Mouse (Mus musculus): ENCODE measurements around the gene Gna13. TPM values are rescaled to one million over a fixed set of nuclear protein-coding genes. Genes with fewer than 3 reads are reported as not detected.

Gene Gna13
- total and polyA plus RNA-seq, 3 experiments, result 32.2 to 57.6 (median 39.3) TPM

- TF ChIP-seq MAX (IDR thresholded peaks at IDR 0.05; ENCODE audit: low read length) (no peak), CHD2 (IDR thresholded peaks at IDR 0.05; ENCODE audit: low read length) (no peak), ELF1 (IDR thresholded peaks at IDR 0.05; ENCODE audit: low read depth, low read length) (no peak), MAZ (IDR thresholded peaks at IDR 0.05; ENCODE audit: low read depth, low read length) (no peak), CTCF (conservative IDR thresholded peaks at IDR 0.05 in 1 of 2, IDR thresholded peaks at IDR 0.05 in 1 of 2; ENCODE audit: low read depth in 2 of 2, low read length in 2 of 2) (no peak), RAD21 (IDR thresholded peaks at IDR 0.05; ENCODE audit: low read depth, low read length) (no peak), PAX5 (IDR thresholded peaks at IDR 0.05; ENCODE audit: low read length) (no peak), USF2 (conservative IDR thresholded peaks at IDR 0.05; ENCODE audit: low read depth, low read length) (no peak), ETS1 (conservative IDR thresholded peaks at IDR 0.05; ENCODE audit: low read depth, low read length) (no peak), HCFC1 (IDR thresholded peaks at IDR 0.05; ENCODE audit: low read depth, low read length) (no peak), POLR2AphosphoS2 (IDR thresholded peaks at IDR 0.05; ENCODE audit: low read depth, low read length) (no peak), ZMIZ1 (IDR thresholded peaks at IDR 0.05; ENCODE audit: low read depth, low read length) (no peak), BHLHE40 (IDR thresholded peaks at IDR 0.05; ENCODE audit: low read depth, low read length) (no peak), RCOR1 (conservative IDR thresholded peaks at IDR 0.05; ENCODE audit: low read depth, low read length) (no peak), IRF4 (IDR thresholded peaks at IDR 0.05; ENCODE audit: low read depth, low read length) (no peak)
- Histone ChIP-seq H3K4me3 (replicated peaks in 1 of 3; ENCODE audit: low read depth in 2 of 3, low read length in 2 of 3, poor library complexity in 1 of 3) (no peak overlapping the region), H3K4me1 (ENCODE audit: control insufficient read depth in 1 of 2, insufficient read depth in 2 of 2) (peaks cover 2 to 52% of the 10 kb centered on the region in 2 experiments; a peak in 2 of 4 replicates), H3K9ac (ENCODE audit: insufficient read depth, low read depth) (no peak overlapping the region), H3K4me2 (ENCODE audit: insufficient read depth, low read depth, poor library complexity, severe bottlenecking) (no peak overlapping the region), H3K79me2 (replicated peaks; ENCODE audit: control insufficient read depth, extremely low read depth, insufficient read depth, poor library complexity, severe bottlenecking) (peaks cover 6% of the 10 kb centered on the region), H3K36me3 (replicated peaks in 1 of 2; ENCODE audit: control insufficient read depth in 1 of 2, insufficient read depth in 1 of 2, low read length in 1 of 2) (peaks cover 20 to 71% of the 10 kb centered on the region in 2 experiments), H3K9me3 (replicated peaks; ENCODE audit: low read length) (no peaks in the 10 kb centered on the region), H3K27me3 (replicated peaks) (no peaks in the 10 kb centered on the region), H3K27ac (ENCODE audit: insufficient read depth, low read depth) (no peak overlapping the region)
- no peak for DNase-seq (ENCODE audit: extremely low read depth)
- dilution Hi-C loops (cut with MboI; ENCODE audit: extremely low pct_ligation_motif_present, extremely low pct_unique_long_range_greater_than_20kb, low sequenced_read_pairs) (no loop called here), in situ Hi-C loops (cut with MboI; ENCODE audit: low pct_ligation_motif_present, low pct_unique_long_range_greater_than_20kb, low sequenced_read_pairs) (no loop called here)
Measured at GRCm38 (mm10) chr11:109391760-109392159, 29.1 kb downstream of the Gna13 start.

- Histone ChIP-seq H3K4me3 (replicated peaks in 1 of 3; ENCODE audit: low read depth in 2 of 3, low read length in 2 of 3, poor library complexity in 1 of 3) (no peak overlapping the region), H3K9ac (ENCODE audit: insufficient read depth, low read depth) (no peak overlapping the region), H3K27me3 (replicated peaks) (no peaks in the 10 kb centered on the region), H3K4me1 (ENCODE audit: control insufficient read depth in 1 of 2, insufficient read depth in 2 of 2) (peaks cover 11 to 52% of the 10 kb centered on the region in 2 experiments), H3K27ac (ENCODE audit: insufficient read depth, low read depth) (no peak overlapping the region), H3K79me2 (replicated peaks; ENCODE audit: control insufficient read depth, extremely low read depth, insufficient read depth, poor library complexity, severe bottlenecking) (peaks cover 4% of the 10 kb centered on the region; the same call in 1 of the 2 replicates), H3K4me2 (ENCODE audit: insufficient read depth, low read depth, poor library complexity, severe bottlenecking) (no peak overlapping the region), H3K9me3 (replicated peaks; ENCODE audit: low read length) (no peaks in the 10 kb centered on the region), H3K36me3 (replicated peaks in 1 of 2; ENCODE audit: control insufficient read depth in 1 of 2, insufficient read depth in 1 of 2, low read length in 1 of 2) (peaks cover 26 to 80% of the 10 kb centered on the region in 2 experiments)
- DNase-seq (ENCODE audit: extremely low read depth), result no peak
- no peak for TF ChIP-seq ELF1 (IDR thresholded peaks at IDR 0.05; ENCODE audit: low read depth, low read length)
- no peak for TF ChIP-seq HCFC1 (IDR thresholded peaks at IDR 0.05; ENCODE audit: low read depth, low read length)
- no peak for TF ChIP-seq USF2 (conservative IDR thresholded peaks at IDR 0.05; ENCODE audit: low read depth, low read length)
- TF ChIP-seq JUND (conservative IDR thresholded peaks at IDR 0.05; ENCODE audit: low read depth, low read length), result no peak
- no peak for TF ChIP-seq POLR2AphosphoS2 (IDR thresholded peaks at IDR 0.05; ENCODE audit: low read depth, low read length)
- no peak for TF ChIP-seq MYC (IDR thresholded peaks at IDR 0.05; ENCODE audit: low read depth, low read length)
- no peak for TF ChIP-seq ZKSCAN1 (IDR thresholded peaks at IDR 0.05; ENCODE audit: borderline replicate concordance, low read depth, low read length)
- no peak for TF ChIP-seq SIN3A (IDR thresholded peaks at IDR 0.05; ENCODE audit: low read length)
- TF ChIP-seq POLR2A (IDR thresholded peaks at IDR 0.05; ENCODE audit: low read depth, low read length), result no peak
- TF ChIP-seq ETS1 (conservative IDR thresholded peaks at IDR 0.05; ENCODE audit: low read depth, low read length), result no peak
- TF ChIP-seq MAZ (IDR thresholded peaks at IDR 0.05; ENCODE audit: low read depth, low read length), result no peak
- TF ChIP-seq MAX (IDR thresholded peaks at IDR 0.05; ENCODE audit: low read length), result no peak
- TF ChIP-seq GABPA (IDR thresholded peaks at IDR 0.05; ENCODE audit: insufficient replicate concordance, low read depth, low read length), result no peak
- TF ChIP-seq ZNF384 (IDR thresholded peaks at IDR 0.05; ENCODE audit: low read depth, low read length), result no peak
- no peak for TF ChIP-seq PAX5 (IDR thresholded peaks at IDR 0.05; ENCODE audit: low read length)
- TF ChIP-seq TCF12 (IDR thresholded peaks at IDR 0.05; ENCODE audit: low read depth, low read length), result no peak
- no peak for TF ChIP-seq CHD1 (IDR thresholded peaks at IDR 0.05; ENCODE audit: low read depth, low read length)
- TF ChIP-seq NELFE (IDR thresholded peaks at IDR 0.05; ENCODE audit: low read depth, low read length), result no peak
- TF ChIP-seq UBTF (IDR thresholded peaks at IDR 0.05; ENCODE audit: low read depth, low read length), result no peak
- TF ChIP-seq RAD21 (IDR thresholded peaks at IDR 0.05; ENCODE audit: low read depth, low read length), result no peak
- in situ Hi-C loops (cut with MboI; ENCODE audit: low pct_ligation_motif_present, low pct_unique_long_range_greater_than_20kb, low sequenced_read_pairs) (no loop called here), dilution Hi-C loops (cut with MboI; ENCODE audit: extremely low pct_ligation_motif_present, extremely low pct_unique_long_range_greater_than_20kb, low sequenced_read_pairs) (no loop called here)
Measured at GRCm38 (mm10) chr11:109392601-109393000, 30.0 kb downstream of the Gna13 start.

Data from CH12.LX (cell line).